Mouse (Mus musculus) thymus, adult 2 months (tissue): ENCODE measurements around the gene Lbp.

Experiments used
- CTCF ChIP-seq: fragments of 200-500 bp; IDR thresholded peaks from 2 replicates; pipeline ENCODE4 v1.5.1; 2012; ENCODE audit warnings: mild to moderate bottlenecking, control low read depth, low read length, moderate library complexity, borderline replicate concordance; ENCODE audit not compliant: control insufficient read depth, poor library complexity, insufficient read depth; ENCODE audit errors: extremely low read depth
- POLR2A ChIP-seq: fragments of 200-500 bp; IDR thresholded peaks from 2 replicates; pipeline ENCODE4 v1.6.1; 2012; ENCODE audit warnings: mild to moderate bottlenecking, low read length, control low read depth, moderate library complexity; ENCODE audit not compliant: control insufficient read depth, poor library complexity, insufficient read depth; ENCODE audit errors: extremely low read depth

GRCm38 (mm10) chr2:158258005-158258418 lies 48.3 kb upstream of the Lbp start, which contains the start of gene Bpi:
- no peak for TF ChIP-seq CTCF
- TF ChIP-seq POLR2A: no peak
